Mouse (Mus musculus) intestine, embryonic 14.5 days (tissue): Measurements from ENCODE around the gene Zdhhc8. TPM values are rescaled to one million over a fixed set of nuclear protein-coding genes. Genes with fewer than 3 reads are reported as not detected.

Experiments used
- microRNA counts: library from miRNA; unstranded; fragments of <30 nt; microRNA quantifications from one replicate; lab custom pipeline; 2016
- microRNA-seq: library from miRNA; unstranded; fragments of <30 nt; microRNA quantifications from one replicate; pipeline ENCODE4, GENCODE M21; 2016
- polyA plus RNA-seq: library from polyadenylated mRNA; unstranded; fragments of >200 nt; fragmentation: Nextera tagmentation; extraction: Ambion mirVana; gene quantifications from 2 replicates; pipeline ENCODE4 v1.2.1, GENCODE M21; 2014

Zdhhc8 gene
- polyA plus RNA-seq, 1 experiment from 2014 or later, result 15.1 TPM

MicroRNAs within 50 kb of the gene (microRNA counts, 519-probe panel; counts per million panel counts)
- microRNA mmu-miR-1306 (lab: Ali Mortazavi, UCI), result not detected

Small RNA genes lying within 50 kb of the gene (microRNA-seq; reads per million reads assigned to microRNA genes)
- gene Gm24572 (4.3 reads per million, percentile 32 among the genes with 10 or more reads in this experiment), gene Mir1306 (250 reads per million, percentile 67 among the genes with 10 or more reads in this experiment)

Other genes starting within 250 kb of the Zdhhc8 start
- 85.8 and 88.1 TPM in 2 replicates for gene Dgcr6, start 182.3 kb downstream of the Zdhhc8 start, polyA plus RNA-seq
- gene Prodh, start 144.9 kb downstream of the Zdhhc8 start, polyA plus RNA-seq, result 16.5 and 18.2 TPM in 2 replicates
- gene Rtn4r, start 107.5 kb downstream of the Zdhhc8 start, polyA plus RNA-seq, result 3.3 and 5.3 TPM in 2 replicates
- gene Ccdc188, start 17.3 kb downstream of the Zdhhc8 start, polyA plus RNA-seq, result not detected in 2 replicates
- gene Trmt2a, start 13.5 kb upstream of the Zdhhc8 start, polyA plus RNA-seq, result 110 and 117 TPM in 2 replicates
- 725 and 734 TPM in 2 replicates for gene Ranbp1, start 13.6 kb upstream of the Zdhhc8 start, polyA plus RNA-seq
- gene Gm49776, start 23.2 kb upstream of the Zdhhc8 start, polyA plus RNA-seq, result 4.4 TPM in 1 of 2 replicates, not detected in the other
- gene Dgcr8, start 54.1 kb upstream of the Zdhhc8 start, polyA plus RNA-seq, result 37.5 and 39.4 TPM in 2 replicates
- 34.8 and 34.9 TPM in 2 replicates for gene Tango2, start 113.0 kb upstream of the Zdhhc8 start, polyA plus RNA-seq
- 31.7 and 33.0 TPM in 2 replicates for gene Arvcf, start 113.0 kb upstream of the Zdhhc8 start, polyA plus RNA-seq
- gene Txnrd2, start 191.2 kb upstream of the Zdhhc8 start, polyA plus RNA-seq, result 17.0 and 17.4 TPM in 2 replicates
- gene Comt, start 191.7 kb upstream of the Zdhhc8 start, polyA plus RNA-seq, result 95.4 and 95.6 TPM in 2 replicates